Comparison of ENCODE assay signal across 24 mouse cellular contexts in genomic region chr3:111553358-111553757, GRCm38 (mm10).
DNase-seq lines count a peak whose midpoint lies in the region; TF ChIP-seq lines count a peak whose summit lies in the region.
"Had no signal": no experiment of that assay in that cellular context is flagged by ENCODE, and none has a peak within 500 bp of the region (broad histone marks: within the 10 kb centered on the region; RNA-seq: fewer than 3 reads in every experiment).

No protein-coding gene starts in this region.

- DNase-seq in embryo, embryonic 11 days, result peak; percentile 8
- no peak for DNase-seq in embryo, embryonic 9.5 days (ENCODE audit: extremely low spot score)
- no peak for DNase-seq in layer of hippocampus, adult 2 months (ENCODE audit: low spot score in 2 of 2)
- DNase-seq in layer of hippocampus, adult 11-12 months (ENCODE audit: low spot score), result no peak
- DNase-seq in 416B (ENCODE audit: low read depth), result peak; percentile 17
- peak; percentile 8 for DNase-seq in brain, adult 2 months (ENCODE audit: low read depth, low spot score)
- no peak for DNase-seq in urinary bladder, adult 18-20 months (ENCODE audit: low spot score in 2 of 2)
- no peak for DNase-seq in kidney, postnatal 14 days
- DNase-seq: cerebellum, adult 8-10 months; gastrocnemius, postnatal 36 days; heart, adult 2 months; heart, postnatal 14 days; kidney, adult 2 months; kidney, postnatal 10 days; layer of hippocampus, postnatal 36 days; liver, embryonic 13.5 days; lung, adult 2 months; lung, postnatal 36 days; thymus, adult 18-20 months; thymus, postnatal 36 days had no signal

- no peak overlapping the region for H3K27ac ChIP-seq in layer of hippocampus, adult 2 months
- H3K27ac ChIP-seq: embryonic facial prominence, embryonic 15.5 days; heart, adult 2 months; heart, embryonic 13.5 days; hindbrain, embryonic 13.5 days; liver, embryonic 13.5 days had no signal

- H3K4me3 ChIP-seq in layer of hippocampus, adult 2 months, result no peak overlapping the region
- H3K4me3 ChIP-seq: embryonic facial prominence, embryonic 15.5 days; heart, adult 2 months; heart, embryonic 13.5 days; hindbrain, embryonic 13.5 days; liver, embryonic 13.5 days; megakaryocyte, embryonic 14.5 days had no signal

- peak; percentile 64 for TF ChIP-seq CTCF in layer of hippocampus, adult 2 months (conservative IDR thresholded peaks at IDR 0.05)

Comparison
In these comparisons a context has a peak if more than half of its experiments do, and no peak if none do; other contexts are left out.
1. DNase-seq: peak in embryo, embryonic 11 days (single experiment), 416B (single experiment) and brain, adult 2 months (single experiment); none in embryo, embryonic 9.5 days (single experiment), layer of hippocampus, adult 2 months (0 of 2), layer of hippocampus, adult 11-12 months (single experiment), urinary bladder, adult 18-20 months (0 of 2) and kidney, postnatal 14 days (single experiment).